Mouse (Mus musculus): ENCODE results near the gene Otoa.

Gene Otoa

GRCm38 (mm10) chr7:121081350-121081749 is at the start of gene Otoa:
Otoa (plus strand) TSS chr7:121081650.
- DNase-seq: no peak

- peak; percentile 95 for DNase-seq
Observed at GRCm38 (mm10) chr7:121033856-121034652, 47.4 kb upstream of the Otoa start, which contains the start of gene Mettl9. Mettl9 (plus strand) TSS chr7:121034445.

GRCm38 (mm10) chr7:121034701-121035141 is 46.7 kb upstream of the Otoa start:
- peak; percentile 64 for DNase-seq

GRCm38 (mm10) chr7:121035161-121035721 is 46.2 kb upstream of the Otoa start:
- DNase-seq: no peak

GRCm38 (mm10) chr7:121040595-121040994 is 40.9 kb upstream of the Otoa start:
- no peak for DNase-seq

GRCm38 (mm10) chr7:121041989-121042388 is 39.5 kb upstream of the Otoa start:
- DNase-seq: no peak

GRCm38 (mm10) chr7:121043004-121043403 is 38.4 kb upstream of the Otoa start:
- no peak for DNase-seq

GRCm38 (mm10) chr7:121043510-121043909 is 37.9 kb upstream of the Otoa start:
- no peak for DNase-seq

- DNase-seq: no peak
Observed at GRCm38 (mm10) chr7:121044251-121044650, 37.2 kb upstream of the Otoa start.

- DNase-seq: no peak
Observed at GRCm38 (mm10) chr7:121045671-121046453, 35.6 kb upstream of the Otoa start.

- DNase-seq: no peak
Observed at GRCm38 (mm10) chr7:121047624-121048023, 33.8 kb upstream of the Otoa start.

GRCm38 (mm10) chr7:121053071-121053470 is 28.4 kb upstream of the Otoa start:
- DNase-seq: no peak

GRCm38 (mm10) chr7:121059477-121060218 is 21.8 kb upstream of the Otoa start:
- no peak for DNase-seq

- peak; percentile 27 for DNase-seq
Observed at GRCm38 (mm10) chr7:121064309-121064708, 17.1 kb upstream of the Otoa start.

GRCm38 (mm10) chr7:121071276-121071675 is 10.2 kb upstream of the Otoa start:
- DNase-seq: no peak

- DNase-seq: no peak
Observed at GRCm38 (mm10) chr7:121072506-121072905, 8.9 kb upstream of the Otoa start.

- DNase-seq: no peak
Observed at GRCm38 (mm10) chr7:121074281-121074680, 7.2 kb upstream of the Otoa start, which contains the start of gene Igsf6. Igsf6 (minus strand) TSS chr7:121074572.

- no peak for DNase-seq
Observed at GRCm38 (mm10) chr7:121074801-121075400, 6.5 kb upstream of the Otoa start.

GRCm38 (mm10) chr7:121075416-121075815 is 6.0 kb upstream of the Otoa start:
- DNase-seq: no peak

GRCm38 (mm10) chr7:121077311-121077710 is 4.1 kb upstream of the Otoa start:
- DNase-seq: no peak

GRCm38 (mm10) chr7:121077829-121078228 is 3.6 kb upstream of the Otoa start:
- peak; percentile 55 for DNase-seq

GRCm38 (mm10) chr7:121081816-121082215 is 366 bp downstream of the Otoa start:
- DNase-seq: no peak
